Mouse (Mus musculus) spleen, postnatal 4 days (tissue): ENCODE data around the gene Lsm12.

Source experiments
- DNase-seq, 2 experiments: peaks; one replicate each; pipeline ENCODE4 v3.0.0; 2022; ENCODE audit warnings: low spot score in 2 of 2

Gene Lsm12

GRCm38 (mm10) chr11:102216886-102217240 lies 31.8 kb upstream of the Lsm12 start:
- no peak for DNase-seq

DNA sequence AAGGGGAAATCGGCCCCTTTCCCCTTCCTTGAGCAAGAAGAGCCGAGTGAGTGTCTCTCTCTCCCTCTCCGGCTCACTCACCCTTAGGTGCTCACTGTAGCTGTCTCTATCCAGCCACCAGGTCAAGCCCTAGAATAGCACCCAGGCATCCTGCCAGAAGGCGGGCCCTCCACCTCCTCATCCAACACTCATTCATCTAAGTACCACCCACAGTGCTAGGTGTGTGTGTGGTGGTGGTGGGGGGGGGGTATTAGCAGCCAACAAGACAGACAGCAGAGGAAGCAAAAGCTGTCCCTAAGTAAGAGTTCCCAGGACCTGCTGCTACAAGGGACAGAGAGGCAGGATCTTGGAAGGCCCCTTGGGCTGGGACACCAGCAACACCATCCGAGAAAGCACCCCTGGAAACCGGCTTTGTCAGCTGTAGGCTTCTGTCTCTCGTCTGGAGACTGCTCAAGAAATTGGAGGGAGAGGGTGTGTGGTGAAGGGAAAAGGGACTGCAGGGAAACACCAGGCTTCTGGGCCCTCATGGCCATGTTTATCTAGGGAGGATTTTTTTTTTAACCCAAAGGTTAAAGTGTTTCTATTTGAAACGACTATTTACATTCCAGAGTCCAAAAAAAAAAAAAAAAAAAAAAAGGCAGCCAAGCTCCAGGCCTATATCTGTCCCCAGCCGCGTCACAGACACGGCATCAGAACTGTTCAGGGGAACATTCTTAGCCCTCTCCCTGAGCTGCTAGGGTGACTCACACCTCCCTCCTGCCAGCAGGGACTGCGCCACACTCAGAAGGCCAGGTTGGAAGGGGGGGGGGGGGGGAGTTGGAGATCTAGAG lies 31.2 kb upstream of the Lsm12 start:
- no peak for DNase-seq

GRCm38 (mm10) chr11:102215511-102215910 lies 30.4 kb upstream of the Lsm12 start:
- no peak for DNase-seq

DNA sequence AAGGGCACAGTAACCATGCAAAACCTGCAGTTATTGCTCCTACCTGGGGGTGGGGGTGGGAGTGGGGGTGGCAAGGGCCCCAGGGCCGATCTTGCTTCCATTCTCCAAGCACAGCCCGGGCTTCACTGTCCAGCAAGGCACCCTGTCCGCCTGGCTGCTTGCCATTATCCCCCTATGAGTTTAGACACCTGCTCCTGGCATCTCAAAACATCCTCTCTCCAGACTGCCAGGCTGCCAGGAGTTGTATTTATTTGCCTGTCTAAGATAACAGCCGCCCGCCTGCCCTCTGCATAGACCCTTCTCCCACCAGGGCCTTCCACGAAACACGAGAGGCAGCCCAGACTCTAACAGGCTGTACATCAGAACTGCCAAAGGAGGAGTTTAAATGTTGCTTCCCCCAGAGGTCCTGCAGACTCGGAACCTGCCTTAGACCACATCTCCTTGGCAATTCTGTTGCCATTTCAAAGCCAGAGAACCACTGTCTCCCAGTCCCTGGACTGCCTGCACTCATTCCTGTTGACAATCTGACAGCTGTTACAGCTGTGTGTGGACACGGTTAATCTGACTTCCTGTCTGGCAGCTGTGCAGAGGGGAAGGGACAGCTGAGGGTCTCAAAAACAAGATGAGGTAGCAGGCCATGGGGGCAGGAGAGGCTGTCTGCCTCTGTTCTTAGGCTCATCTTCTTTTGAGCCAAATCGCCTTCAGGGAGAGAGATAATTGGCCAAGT lies 29.5 kb upstream of the Lsm12 start:
- DNase-seq = no peak

GRCm38 (mm10) chr11:102211936-102212341 lies 26.8 kb upstream of the Lsm12 start:
- no peak for DNase-seq

DNA sequence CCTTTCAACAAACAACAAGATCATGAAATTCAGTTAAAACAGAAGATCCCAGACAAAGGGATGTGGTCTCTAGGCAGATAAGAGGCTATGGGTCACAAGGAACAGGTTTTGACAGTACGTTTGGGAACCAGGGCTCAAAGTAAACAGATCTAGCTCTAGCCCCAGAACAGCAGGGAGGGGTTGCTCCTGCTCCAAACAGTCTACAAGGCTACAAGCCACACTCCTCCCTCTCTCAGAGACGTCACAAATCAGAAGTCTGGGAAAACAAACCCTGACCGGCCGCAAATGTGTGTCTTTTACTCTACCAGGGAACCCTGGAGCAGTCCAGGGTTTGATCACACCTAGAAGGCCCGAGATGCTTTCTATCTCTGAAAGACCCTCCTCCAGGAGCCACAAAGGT lies 25.9 kb upstream of the Lsm12 start:
- DNase-seq = no peak

GRCm38 (mm10) chr11:102210185-102210584 lies 25.1 kb upstream of the Lsm12 start:
- DNase-seq = no peak

DNA sequence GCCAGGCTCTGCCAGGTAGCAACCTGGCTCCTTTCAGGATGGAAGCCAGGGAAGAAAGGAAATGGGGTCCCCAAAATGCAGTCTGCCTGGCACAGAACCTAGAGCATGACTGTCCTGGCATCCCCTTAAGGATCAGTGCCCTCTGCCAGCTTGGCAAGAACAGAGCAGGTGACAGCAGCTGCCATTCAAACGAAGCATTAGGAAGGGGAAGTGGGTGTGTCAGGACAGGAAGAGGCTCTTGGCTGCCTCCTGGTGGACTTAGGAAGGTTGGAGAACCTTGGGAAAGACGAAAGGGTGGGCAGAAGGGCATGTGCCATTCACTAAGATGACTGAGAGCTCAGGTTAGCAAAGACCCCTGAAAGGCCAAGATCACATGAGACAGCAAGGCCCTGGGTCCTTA lies 24.6 kb upstream of the Lsm12 start:
- DNase-seq = no peak

DNA sequence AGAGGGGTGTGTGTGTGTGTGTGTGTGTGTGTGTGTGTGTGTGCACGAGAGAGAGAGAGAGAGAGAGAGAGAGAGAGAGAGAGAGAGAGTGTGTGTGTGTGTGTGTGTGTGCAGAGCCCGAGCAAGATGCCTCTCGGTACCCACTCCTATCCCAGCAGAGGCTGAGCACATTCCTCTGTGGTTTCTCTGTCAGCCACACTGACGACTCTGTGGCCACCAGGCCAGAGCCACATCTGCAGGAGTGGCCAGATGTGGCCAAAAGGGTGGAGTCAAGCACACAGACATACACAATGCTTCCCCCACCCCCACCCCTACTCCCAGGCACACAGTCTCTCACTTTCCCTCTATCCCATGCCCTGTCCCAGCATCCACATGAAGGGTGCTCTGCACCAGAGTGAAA lies 23.8 kb upstream of the Lsm12 start:
- no peak for DNase-seq

DNA sequence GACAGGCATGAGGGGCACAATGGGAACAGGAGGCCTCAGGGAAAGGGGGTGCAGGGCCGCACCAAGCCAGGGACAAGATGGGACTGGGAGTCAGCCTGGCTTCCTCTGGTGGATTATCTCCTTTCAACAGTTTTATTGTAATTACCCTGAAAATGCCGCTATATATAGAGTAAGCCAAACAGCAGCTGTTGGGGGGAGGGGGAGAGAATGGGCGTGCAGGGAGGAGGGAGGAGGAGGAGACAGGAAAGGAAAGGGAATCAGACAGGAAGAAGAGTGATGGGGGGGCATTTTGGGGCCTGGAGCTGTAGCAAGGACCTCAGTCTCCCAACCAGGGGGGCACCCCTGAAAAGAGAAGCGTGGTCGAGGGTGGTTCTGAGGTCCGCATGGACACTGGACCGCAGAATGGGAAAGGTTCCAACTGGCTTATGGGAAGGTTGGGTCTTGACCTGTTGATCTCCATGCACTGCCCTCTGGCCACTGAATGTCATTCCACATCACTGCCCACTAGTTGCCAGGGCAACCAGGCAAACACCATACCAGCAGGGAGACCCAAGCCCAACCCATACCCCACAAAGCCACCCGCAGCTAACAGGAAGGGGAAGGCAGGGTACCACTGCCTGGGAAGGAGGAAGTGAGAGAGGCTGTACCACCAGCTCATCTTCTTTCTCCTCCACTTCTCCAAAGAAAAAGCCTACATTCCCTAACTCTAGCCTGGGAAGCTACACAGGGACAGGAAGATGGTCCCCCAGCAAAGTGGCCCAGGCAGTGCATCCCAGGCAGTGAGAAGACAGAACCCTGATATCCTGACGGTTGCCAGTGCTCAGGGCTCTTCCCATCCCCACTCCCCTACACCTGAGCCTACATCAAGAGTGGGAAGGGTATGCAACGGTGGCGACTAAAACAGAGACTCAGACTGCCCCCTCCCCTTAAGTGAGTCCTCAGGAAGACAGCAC lies 23.0 kb upstream of the Lsm12 start:
- DNase-seq = no peak

DNA sequence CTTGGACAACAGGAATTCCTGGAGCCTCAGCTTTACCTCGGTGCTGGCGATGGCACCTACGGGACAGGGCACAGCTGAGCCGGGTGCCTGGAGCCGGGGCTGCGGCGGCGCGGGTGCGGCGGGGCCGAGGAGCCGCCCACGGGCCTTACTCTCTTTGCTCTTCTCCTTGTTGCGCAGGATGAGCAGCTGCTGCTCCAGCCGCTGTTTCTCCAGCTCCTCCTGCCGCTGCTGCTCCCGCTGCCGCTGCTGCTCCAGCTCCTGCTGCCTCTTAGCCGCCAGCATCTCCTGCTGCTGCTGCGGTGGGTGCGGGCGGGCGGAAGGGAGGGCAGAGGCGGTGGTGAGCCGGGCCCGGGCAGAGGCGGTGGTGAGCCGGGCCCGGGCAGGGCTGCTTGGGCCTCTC lies 21.4 kb upstream of the Lsm12 start:
- no peak for DNase-seq

DNA sequence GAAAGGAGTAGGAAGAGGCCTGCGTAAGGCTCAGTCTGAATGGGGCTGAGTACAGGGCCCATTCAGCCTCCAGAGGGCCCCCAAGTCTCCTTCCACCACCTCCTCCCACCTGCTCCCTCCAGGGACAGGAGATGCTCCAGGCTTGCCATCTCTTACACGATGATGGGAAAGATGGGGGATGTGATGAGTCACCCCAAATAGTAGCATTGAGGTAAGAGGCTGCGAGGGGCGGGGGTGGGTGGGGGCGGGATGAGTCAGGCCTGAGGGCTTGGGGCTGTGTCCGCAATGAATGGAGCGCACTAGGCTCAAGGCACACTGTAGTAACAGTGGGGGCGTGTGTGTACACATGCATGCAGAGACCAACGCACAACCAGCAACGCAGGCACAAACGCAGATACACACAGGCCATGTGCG lies 16.3 kb upstream of the Lsm12 start:
- DNase-seq = no peak

DNA sequence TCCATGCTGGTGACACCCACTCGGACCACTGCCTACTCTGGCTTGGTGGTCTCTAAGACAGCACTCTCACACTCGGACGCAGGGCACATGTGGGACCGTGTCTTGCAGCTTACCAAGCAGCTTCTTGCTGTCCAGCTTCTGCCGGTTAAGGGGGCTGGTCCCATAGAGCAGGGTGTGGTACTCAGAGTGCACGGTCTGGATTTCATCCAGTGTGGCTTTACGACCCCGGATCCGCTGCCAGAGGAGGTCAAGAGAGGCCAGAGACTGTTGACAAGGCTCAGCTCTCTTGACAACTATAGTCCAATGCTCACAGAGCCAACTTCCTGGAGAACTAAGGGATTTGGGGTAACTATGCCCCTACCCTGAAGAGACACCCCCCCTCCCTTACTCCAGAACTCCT lies 14.8 kb upstream of the Lsm12 start:
- no peak for DNase-seq

DNA sequence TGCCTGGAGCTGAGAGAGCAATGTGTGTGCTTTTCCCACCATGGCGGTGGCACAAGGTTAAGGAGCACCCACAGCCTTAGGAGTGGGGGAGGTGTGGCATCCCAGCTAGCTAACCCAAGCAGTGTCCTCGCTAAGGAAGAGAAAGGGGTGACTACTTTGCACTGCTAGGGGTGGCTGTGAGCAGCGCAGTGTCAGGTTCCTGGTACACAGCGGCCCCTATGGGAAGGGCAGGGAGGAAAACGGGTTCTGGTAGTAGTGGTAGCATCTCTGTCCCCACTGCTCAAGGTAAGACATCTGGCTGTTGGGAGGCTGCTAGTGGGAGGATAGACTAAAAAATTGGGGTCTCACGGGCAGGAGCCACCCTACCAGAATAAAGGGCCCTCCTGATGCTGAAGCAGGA lies 13.1 kb upstream of the Lsm12 start:
- no peak for DNase-seq

- peak in 1 of 2 experiments; percentile 60 for DNase-seq
Measured at GRCm38 (mm10) chr11:102196018-102196797, 11.1 kb upstream of the Lsm12 start.

DNA sequence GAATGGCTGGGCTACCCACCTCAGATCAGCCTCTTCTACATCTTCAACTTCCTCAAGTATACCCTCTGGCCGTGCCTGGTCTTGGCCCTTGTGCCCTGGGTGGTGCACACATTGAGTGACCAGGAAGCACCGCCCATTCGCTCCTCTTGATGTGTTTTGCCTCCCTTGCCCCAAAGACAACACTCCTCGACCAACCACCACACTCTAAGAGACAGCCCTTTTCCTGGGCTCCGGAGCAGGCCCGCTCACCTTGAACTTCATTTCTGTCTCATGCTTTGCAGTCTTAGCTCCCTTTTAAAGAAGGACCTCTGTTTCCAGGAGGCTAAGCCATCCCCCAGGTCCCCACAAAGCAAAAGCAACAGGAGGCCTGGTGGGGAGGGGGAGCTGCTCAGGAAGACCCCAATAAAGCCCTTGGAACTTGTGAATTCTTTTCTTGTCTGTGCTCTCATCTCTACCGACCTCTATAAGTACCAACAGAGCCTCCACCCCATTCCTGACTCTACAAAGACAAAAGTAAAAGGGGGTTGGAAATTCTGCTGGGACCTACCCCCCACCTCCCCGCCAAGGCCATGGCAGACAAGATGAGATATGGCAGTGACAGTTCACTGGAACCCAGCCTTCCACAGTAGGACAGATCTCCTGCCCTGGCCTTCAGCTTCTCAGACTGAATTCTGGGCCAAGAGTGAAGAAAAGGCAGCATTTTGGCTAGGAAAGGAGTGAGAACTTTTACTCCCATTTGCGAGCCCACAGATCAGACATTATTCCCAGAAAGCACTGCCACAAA lies 8.8 kb upstream of the Lsm12 start:
- DNase-seq = no peak

DNA sequence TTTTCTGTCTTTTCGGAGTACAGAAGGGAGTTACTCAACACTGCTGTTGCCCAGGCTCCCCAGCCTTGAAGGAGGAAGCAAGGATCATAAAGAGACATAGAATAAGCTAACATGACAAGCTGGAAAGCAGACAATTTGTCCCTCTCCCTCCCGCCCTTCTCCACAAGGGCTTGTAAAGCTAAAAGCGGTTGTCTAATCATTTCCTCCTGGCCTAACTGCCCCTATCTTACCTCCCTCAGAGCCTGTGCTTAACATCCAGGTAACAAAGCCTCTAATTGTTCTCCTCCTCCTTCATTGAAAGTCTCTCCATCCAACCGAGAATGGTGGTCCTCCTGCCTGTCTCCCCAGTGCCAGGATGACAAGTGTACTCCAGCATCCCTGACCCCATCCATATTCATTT lies 5.8 kb upstream of the Lsm12 start:
- no peak for DNase-seq

DNA sequence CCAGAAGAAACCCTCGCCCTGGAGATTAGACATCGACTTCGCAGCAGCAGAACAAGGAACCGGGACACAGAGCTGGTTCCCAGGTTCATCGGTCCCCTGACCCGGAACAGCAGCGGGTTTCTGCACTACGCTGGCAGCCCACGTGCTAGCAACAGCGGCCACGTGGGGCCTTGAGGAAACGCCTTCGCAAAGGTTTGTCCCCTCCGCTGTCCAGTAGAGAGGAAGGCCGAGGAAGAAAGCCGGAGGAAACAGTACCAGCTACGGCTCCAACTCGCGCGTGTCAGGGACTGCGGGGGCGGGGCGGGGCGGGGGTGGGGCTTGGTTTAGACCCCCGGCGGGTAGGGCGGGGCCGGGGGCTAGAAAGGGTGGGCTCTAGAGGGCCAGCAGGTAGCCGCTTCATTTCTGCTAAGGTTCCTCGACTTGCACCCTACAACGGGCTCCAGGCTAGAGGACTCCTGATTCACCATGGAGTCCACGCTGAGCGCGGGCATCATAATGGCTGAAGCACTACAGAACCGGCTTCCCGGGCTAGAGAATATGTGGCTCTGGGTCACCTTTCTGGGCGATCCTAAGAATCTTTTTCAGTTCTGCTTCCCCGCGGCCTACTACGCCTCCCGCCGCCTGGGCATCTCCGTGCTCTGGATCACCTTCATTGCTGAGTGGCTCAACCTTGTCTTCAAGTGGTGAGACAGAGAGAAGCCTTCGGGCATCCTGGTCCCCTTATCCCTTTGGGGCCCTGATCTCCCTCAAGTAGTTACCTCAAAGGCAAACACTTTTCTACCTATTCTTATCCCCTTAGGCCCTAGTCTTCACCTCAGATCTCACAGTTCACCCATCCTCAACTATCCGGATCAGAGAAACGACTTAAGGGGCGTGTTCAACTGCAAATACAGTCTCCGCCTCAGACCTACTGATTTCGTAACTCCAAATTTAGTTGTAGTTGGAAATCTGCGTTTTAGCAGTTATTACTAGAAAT lies 4.7 kb upstream of the Lsm12 start, which contains the start of gene G6pc3:
G6pc3 (plus strand) TSS at position 160 of the 976 bp plus-strand sequence.
- peak; percentile 84 to 90 for DNase-seq

GRCm38 (mm10) chr11:102188980-102189379 lies 3.9 kb upstream of the Lsm12 start:
- no peak for DNase-seq
